Mouse (Mus musculus): ENCODE measurements around the gene Slc6a6. TPM values are rescaled to one million over a fixed set of nuclear protein-coding genes. Genes with fewer than 3 reads are reported as not detected.

Slc6a6 gene
- polyA plus RNA-seq, 1 experiment from 2014 or later = 109 TPM

DNA sequence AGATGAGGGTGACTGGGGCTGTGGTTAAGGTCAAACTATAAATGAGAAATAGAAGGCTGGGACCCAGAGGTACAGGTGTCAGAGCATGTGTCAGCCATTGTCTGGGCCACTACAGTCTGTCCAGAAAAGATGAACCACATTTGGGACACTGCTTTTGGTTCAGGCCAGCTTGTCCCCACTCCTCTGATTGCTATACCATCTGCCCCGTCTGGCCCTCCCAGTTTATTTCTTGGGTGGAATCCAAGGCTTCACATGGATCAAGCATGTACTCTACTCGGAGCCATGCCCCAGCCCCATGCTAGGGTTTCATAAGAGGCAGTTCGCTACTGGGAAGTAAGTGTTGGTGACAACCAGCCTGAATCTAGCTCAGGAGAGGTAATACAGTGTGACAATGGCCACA lies 61.4 kb downstream of the Slc6a6 start:
- H3K4me2 ChIP-seq (replicated peaks; ENCODE audit: low read depth) = no peak overlapping the region
- H3K27me3 ChIP-seq (replicated peaks; ENCODE audit: control insufficient read depth, insufficient read depth, low read length) = no peaks in the 10 kb centered on the region
- H3K4me3 ChIP-seq (ENCODE audit: low read depth, low read length) = no peak overlapping the region
- no peaks in the 10 kb centered on the region for H3K9me3 ChIP-seq (ENCODE audit: control insufficient read depth)
- H3K9ac ChIP-seq (ENCODE audit: low read depth, low read length) = no peak overlapping the region
- no peak overlapping the region for H3K27ac ChIP-seq (ENCODE audit: low read depth, low read length)
- WGBS = 72% methylated on average over 3 of the region's 3 CpGs
- ATAC-seq = no peak
- no peak for TF ChIP-seq CTCF (IDR thresholded peaks at IDR 0.05; ENCODE audit: low read depth)
- peaks cover 86% of the 10 kb centered on the region for H3K36me3 ChIP-seq (ENCODE audit: control insufficient read depth, insufficient read depth)
- H3K4me1 ChIP-seq (replicated peaks; ENCODE audit: control insufficient read depth, insufficient read depth, low read length) = no peaks in the 10 kb centered on the region

DNA sequence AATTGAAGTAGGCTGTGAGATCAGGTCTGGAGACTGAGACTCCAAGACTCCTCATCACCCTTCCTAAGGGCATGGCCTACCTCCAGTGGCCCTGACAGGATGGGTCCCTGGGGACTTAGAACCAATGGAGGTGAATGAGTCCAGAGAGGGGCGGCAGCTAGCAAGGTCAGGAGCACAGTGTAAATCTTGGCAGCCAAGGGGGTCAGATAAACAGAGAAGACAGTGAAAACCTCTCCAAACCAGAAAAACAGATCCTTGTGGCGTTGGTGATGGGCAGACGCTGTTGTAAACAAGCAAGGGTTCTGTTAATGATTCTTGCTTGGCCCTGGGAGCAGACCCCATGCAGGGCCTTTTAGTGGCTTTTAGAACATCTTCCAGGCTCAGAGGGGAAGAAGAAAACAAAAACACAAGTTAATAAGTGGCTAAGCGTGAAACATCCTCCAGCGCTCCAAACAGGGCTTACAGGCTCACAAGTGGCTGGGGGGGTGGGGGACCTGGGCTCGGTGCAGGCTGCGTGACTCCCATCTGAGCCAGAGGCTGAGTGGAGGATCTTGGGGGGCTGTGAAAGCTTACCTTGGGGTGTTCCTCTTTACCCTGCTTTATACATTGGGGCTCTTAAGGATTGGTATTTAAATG lies 62.2 kb downstream of the Slc6a6 start:
- Histone ChIP-seq H3K36me3 (ENCODE audit: control insufficient read depth, insufficient read depth) (peaks cover 86% of the 10 kb centered on the region), H3K9ac (ENCODE audit: low read depth, low read length) (no peak overlapping the region), H3K9me3 (ENCODE audit: control insufficient read depth) (no peaks in the 10 kb centered on the region), H3K4me1 (replicated peaks; ENCODE audit: control insufficient read depth, insufficient read depth, low read length) (no peaks in the 10 kb centered on the region), H3K27me3 (replicated peaks; ENCODE audit: control insufficient read depth, insufficient read depth, low read length) (no peaks in the 10 kb centered on the region), H3K4me2 (replicated peaks; ENCODE audit: low read depth) (no peak overlapping the region), H3K4me3 (ENCODE audit: low read depth, low read length) (no peak overlapping the region), H3K27ac (ENCODE audit: low read depth, low read length) (no peak overlapping the region)
- WGBS = 54% methylated on average over 7 of the region's 7 CpGs
- TF ChIP-seq CTCF (IDR thresholded peaks at IDR 0.05; ENCODE audit: low read depth) = no peak
- ATAC-seq = no peak

DNA sequence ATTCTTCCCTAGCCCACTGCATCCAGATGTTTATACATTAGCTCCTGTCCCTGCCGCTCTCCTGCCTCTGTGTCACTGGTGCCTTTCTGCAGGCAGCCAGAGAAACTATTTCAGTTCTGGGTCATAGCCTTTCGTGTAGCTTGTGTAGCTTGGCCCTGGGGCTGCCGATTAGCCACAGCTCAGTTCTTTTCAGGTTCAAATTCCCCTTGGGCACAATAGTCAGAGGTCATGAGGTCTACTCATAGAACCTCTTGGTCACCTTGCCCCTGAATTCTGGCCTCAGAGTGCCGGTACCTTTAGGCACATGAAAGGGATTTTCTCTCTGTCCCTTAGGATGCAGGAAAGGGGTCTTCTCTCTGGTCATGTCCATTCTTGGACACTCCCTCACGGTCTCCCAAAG lies 62.9 kb downstream of the Slc6a6 start:
- Histone ChIP-seq H3K4me1 (replicated peaks; ENCODE audit: control insufficient read depth, insufficient read depth, low read length) (no peaks in the 10 kb centered on the region), H3K4me3 (ENCODE audit: low read depth, low read length) (no peak overlapping the region), H3K9me3 (ENCODE audit: control insufficient read depth) (no peaks in the 10 kb centered on the region), H3K36me3 (ENCODE audit: control insufficient read depth, insufficient read depth) (peaks cover 86% of the 10 kb centered on the region), H3K4me2 (replicated peaks; ENCODE audit: low read depth) (no peak overlapping the region), H3K9ac (ENCODE audit: low read depth, low read length) (no peak overlapping the region), H3K27me3 (replicated peaks; ENCODE audit: control insufficient read depth, insufficient read depth, low read length) (no peaks in the 10 kb centered on the region), H3K27ac (ENCODE audit: low read depth, low read length) (no peak overlapping the region)
- no peak for TF ChIP-seq CTCF (IDR thresholded peaks at IDR 0.05; ENCODE audit: low read depth)
- 80% methylated on average over 5 of the region's 5 CpGs for WGBS
- ATAC-seq = no peak

DNA sequence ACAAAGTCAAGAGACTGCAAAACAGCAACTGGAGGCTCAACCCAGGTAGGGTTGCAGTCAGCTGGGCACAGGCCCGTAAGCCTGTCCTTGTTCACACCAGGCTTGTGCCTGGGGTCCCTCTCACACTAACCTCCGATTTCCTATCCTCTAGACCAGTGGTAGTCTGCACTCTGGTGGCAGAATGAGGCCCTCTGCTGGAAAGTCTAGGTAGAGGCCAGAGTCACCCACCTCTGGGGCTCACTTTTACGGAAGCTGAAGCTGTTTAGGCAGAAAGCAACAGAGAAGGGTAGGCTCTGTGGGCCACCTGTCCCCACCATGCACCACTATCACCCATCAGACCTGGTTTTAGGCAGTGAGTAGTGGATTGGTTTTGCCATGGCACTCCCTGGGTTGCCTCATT lies 67.1 kb downstream of the Slc6a6 start:
- Histone ChIP-seq H3K4me2 (replicated peaks; ENCODE audit: low read depth) (no peak overlapping the region), H3K27ac (ENCODE audit: low read depth, low read length) (no peak overlapping the region), H3K36me3 (ENCODE audit: control insufficient read depth, insufficient read depth) (peaks cover 95% of the 10 kb centered on the region), H3K27me3 (replicated peaks; ENCODE audit: control insufficient read depth, insufficient read depth, low read length) (no peaks in the 10 kb centered on the region), H3K4me1 (replicated peaks; ENCODE audit: control insufficient read depth, insufficient read depth, low read length) (no peaks in the 10 kb centered on the region), H3K4me3 (ENCODE audit: low read depth, low read length) (no peak overlapping the region), H3K9ac (ENCODE audit: low read depth, low read length) (no peak overlapping the region), H3K9me3 (ENCODE audit: control insufficient read depth) (no peaks in the 10 kb centered on the region)
- 86% methylated on average over 3 of the region's 3 CpGs for WGBS
- ATAC-seq = 0 out of 2 replicates have a peak, but pooled peaks have one; percentile 28
- TF ChIP-seq CTCF (IDR thresholded peaks at IDR 0.05; ENCODE audit: low read depth) = peak; percentile 68

DNA sequence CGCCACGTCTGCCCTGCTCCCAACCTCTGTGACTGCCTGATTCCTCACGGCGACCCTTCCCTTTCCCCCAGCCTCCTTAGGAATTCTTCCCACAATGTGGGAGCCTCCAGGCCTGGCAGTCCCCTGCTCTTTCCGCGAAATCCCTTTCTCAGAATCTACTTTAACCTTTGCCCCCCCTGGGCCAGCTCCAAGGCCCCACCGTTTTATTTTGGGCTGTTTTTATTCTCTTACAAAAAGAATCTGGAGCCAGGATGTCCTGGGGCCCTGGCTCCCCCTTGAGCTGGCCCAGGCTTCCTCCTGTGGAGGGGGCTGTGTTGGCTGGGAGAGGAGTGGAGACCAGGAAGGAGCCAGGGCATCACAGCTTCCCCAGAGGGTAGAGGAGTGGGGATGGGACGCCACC lies 69.0 kb downstream of the Slc6a6 start:
- Histone ChIP-seq H3K9ac (ENCODE audit: low read depth, low read length) (no peak overlapping the region), H3K27ac (ENCODE audit: low read depth, low read length) (no peak overlapping the region), H3K36me3 (ENCODE audit: control insufficient read depth, insufficient read depth) (peaks cover 96% of the 10 kb centered on the region), H3K27me3 (replicated peaks; ENCODE audit: control insufficient read depth, insufficient read depth, low read length) (no peaks in the 10 kb centered on the region), H3K4me2 (replicated peaks; ENCODE audit: low read depth) (no peak overlapping the region), H3K4me1 (replicated peaks; ENCODE audit: control insufficient read depth, insufficient read depth, low read length) (no peaks in the 10 kb centered on the region), H3K4me3 (ENCODE audit: low read depth, low read length) (no peak overlapping the region), H3K9me3 (ENCODE audit: control insufficient read depth) (no peaks in the 10 kb centered on the region)
- TF ChIP-seq CTCF (IDR thresholded peaks at IDR 0.05; ENCODE audit: low read depth) = no peak
- WGBS = 75% methylated on average over 8 of the region's 8 CpGs
- no peak for ATAC-seq

DNA sequence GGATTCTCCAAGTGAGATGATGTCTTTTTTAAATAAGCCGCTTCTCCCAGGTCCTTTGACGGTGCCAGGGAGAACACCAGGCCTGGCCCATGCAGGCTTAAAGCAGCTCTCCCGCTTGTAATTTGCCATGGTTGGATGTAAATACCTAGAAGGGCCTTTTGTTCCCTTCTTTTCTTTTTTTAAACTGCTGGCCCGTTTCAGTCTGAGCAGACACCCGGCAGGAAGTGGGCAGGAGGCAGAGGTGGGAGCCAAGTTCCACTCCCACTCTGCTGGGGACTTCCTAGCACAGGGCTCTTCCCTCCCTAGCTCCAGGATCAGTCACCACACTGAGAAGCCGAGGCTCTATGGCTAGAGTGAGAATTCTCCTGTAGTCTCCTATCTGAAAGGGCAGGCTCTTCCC lies 70.2 kb downstream of the Slc6a6 start:
- no peak overlapping the region for H3K4me3 ChIP-seq (ENCODE audit: low read depth, low read length)
- H3K9me3 ChIP-seq (ENCODE audit: control insufficient read depth) = no peaks in the 10 kb centered on the region
- H3K9ac ChIP-seq (ENCODE audit: low read depth, low read length) = no peak overlapping the region
- no peak for ATAC-seq
- H3K4me1 ChIP-seq (replicated peaks; ENCODE audit: control insufficient read depth, insufficient read depth, low read length) = no peaks in the 10 kb centered on the region
- 61% methylated on average over 6 of the region's 6 CpGs for WGBS
- no peak overlapping the region for H3K27ac ChIP-seq (ENCODE audit: low read depth, low read length)
- TF ChIP-seq CTCF (IDR thresholded peaks at IDR 0.05; ENCODE audit: low read depth) = no peak
- no peaks in the 10 kb centered on the region for H3K27me3 ChIP-seq (replicated peaks; ENCODE audit: control insufficient read depth, insufficient read depth, low read length)
- H3K4me2 ChIP-seq (replicated peaks; ENCODE audit: low read depth) = no peak overlapping the region
- peaks cover 92% of the 10 kb centered on the region for H3K36me3 ChIP-seq (ENCODE audit: control insufficient read depth, insufficient read depth)

DNA sequence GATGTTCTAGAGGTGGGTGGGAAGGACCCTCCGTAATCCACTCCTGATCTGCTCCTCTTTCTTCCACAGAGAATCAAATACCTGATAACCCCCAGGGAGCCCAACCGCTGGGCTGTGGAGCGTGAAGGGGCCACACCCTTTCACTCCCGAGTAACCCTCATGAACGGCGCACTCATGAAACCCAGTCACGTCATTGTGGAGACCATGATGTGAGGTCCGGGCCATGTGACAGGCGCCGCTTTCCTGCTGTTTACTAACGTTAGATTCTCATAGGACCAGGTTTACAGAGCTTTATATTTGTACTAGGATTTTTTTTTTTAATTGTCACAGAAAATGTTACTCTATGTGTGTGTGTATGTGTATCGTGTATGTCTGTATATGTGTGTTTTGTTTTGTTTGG lies 71.0 kb downstream of the Slc6a6 start:
- no peaks in the 10 kb centered on the region for H3K9me3 ChIP-seq (ENCODE audit: control insufficient read depth)
- 80% methylated on average over 12 of the region's 12 CpGs for WGBS
- no peak overlapping the region for H3K9ac ChIP-seq (ENCODE audit: low read depth, low read length)
- H3K36me3 ChIP-seq (ENCODE audit: control insufficient read depth, insufficient read depth) = peaks cover 86% of the 10 kb centered on the region
- no peak overlapping the region for H3K4me3 ChIP-seq (ENCODE audit: low read depth, low read length)
- H3K27ac ChIP-seq (ENCODE audit: low read depth, low read length) = no peak overlapping the region
- TF ChIP-seq CTCF (IDR thresholded peaks at IDR 0.05; ENCODE audit: low read depth) = no peak
- H3K4me1 ChIP-seq (replicated peaks; ENCODE audit: control insufficient read depth, insufficient read depth, low read length) = no peaks in the 10 kb centered on the region
- no peak for ATAC-seq
- no peak overlapping the region for H3K4me2 ChIP-seq (replicated peaks; ENCODE audit: low read depth)
- no peaks in the 10 kb centered on the region for H3K27me3 ChIP-seq (replicated peaks; ENCODE audit: control insufficient read depth, insufficient read depth, low read length)

Measured in intestine, postnatal 0 days (tissue).